Mouse (Mus musculus): ENCODE measurements at regions not wholly inside any gene's neighbourhood (a gene's known extent, or its start where the extent isn't known, plus 50 kb on each side); places are given as distances from the start of the nearest gene placed in this dataset.
A peak's percentile ranks its signal among the peaks of the same experiment; 100 is the strongest.

- peaks cover 6% of the 10 kb centered on the region for H3K4me1 ChIP-seq
- 0 out of 2 replicates have a peak, but pooled peaks cover 8% of the 10 kb centered on the region for H3K27me3 ChIP-seq (ENCODE audit: insufficient read depth, poor library complexity, severe bottlenecking)
- DNase-seq (ENCODE audit: low spot score), result no peak
- H3K4me3 ChIP-seq, result no peak overlapping the region
- peaks cover 5% of the 10 kb centered on the region for H3K9me3 ChIP-seq
- no peak overlapping the region for H3K27ac ChIP-seq
- no peaks in the 10 kb centered on the region for H3K36me3 ChIP-seq
- WGBS, result 76% methylated on average over 3 of the region's 3 CpGs
Observed at GRCm38 (mm10) chr3:52158788-52159260, 53.9 kb upstream of the Maml3 start.

GRCm38 (mm10) chr3:52161688-52162087, 56.8 kb upstream of the Maml3 start:
- Histone ChIP-seq H3K27ac (no peak overlapping the region), H3K36me3 (no peaks in the 10 kb centered on the region), H3K9me3 (no peaks in the 10 kb centered on the region), H3K4me3 (no peak overlapping the region), H3K27me3 (ENCODE audit: insufficient read depth, poor library complexity, severe bottlenecking) (peaks cover 12% of the 10 kb centered on the region; the same call in 1 of the 2 replicates), H3K4me1 (peaks cover 6% of the 10 kb centered on the region)
- peak; percentile 84 for DNase-seq (ENCODE audit: low spot score)
- WGBS, result 32% methylated on average over 3 of the region's 3 CpGs

GRCm38 (mm10) chr3:52163990-52164389, 59.1 kb upstream of the Maml3 start:
- Histone ChIP-seq H3K36me3 (no peaks in the 10 kb centered on the region), H3K9me3 (no peaks in the 10 kb centered on the region), H3K27me3 (ENCODE audit: insufficient read depth, poor library complexity, severe bottlenecking) (peaks cover 12% of the 10 kb centered on the region; the same call in 1 of the 2 replicates), H3K27ac (no peak overlapping the region), H3K4me3 (no peak overlapping the region), H3K4me1 (peaks cover 6% of the 10 kb centered on the region)
- DNase-seq (ENCODE audit: low spot score), result no peak
- 77% methylated on average over 16 of the region's 16 CpGs for WGBS

GRCm38 (mm10) chr3:52167420-52167819, 62.5 kb upstream of the Maml3 start:
- Histone ChIP-seq H3K27me3 (ENCODE audit: insufficient read depth, poor library complexity, severe bottlenecking) (peaks cover 4% of the 10 kb centered on the region; the same call in 1 of the 2 replicates), H3K4me3 (no peak overlapping the region), H3K9me3 (no peaks in the 10 kb centered on the region), H3K4me1 (no peaks in the 10 kb centered on the region; the same call in 1 of the 2 replicates), H3K27ac (no peak overlapping the region), H3K36me3 (no peaks in the 10 kb centered on the region)
- DNase-seq (ENCODE audit: low spot score), result no peak
- WGBS, result 92% methylated on average over 7 of the region's 7 CpGs

- H3K4me3 ChIP-seq, result no peak overlapping the region
- no peaks in the 10 kb centered on the region for H3K27me3 ChIP-seq (ENCODE audit: insufficient read depth, poor library complexity, severe bottlenecking)
- 88% methylated on average over 7 of the region's 7 CpGs for WGBS
- no peak overlapping the region for H3K27ac ChIP-seq
- no peak for DNase-seq (ENCODE audit: low spot score)
- no peaks in the 10 kb centered on the region; the same call in 1 of the 2 replicates for H3K4me1 ChIP-seq
- no peaks in the 10 kb centered on the region for H3K9me3 ChIP-seq
- no peaks in the 10 kb centered on the region for H3K36me3 ChIP-seq
Observed at GRCm38 (mm10) chr3:52170847-52171246, 66.0 kb upstream of the Maml3 start.

- no peaks in the 10 kb centered on the region; the same call in 1 of the 2 replicates for H3K4me1 ChIP-seq
- 93% methylated on average over 5 of the region's 5 CpGs for WGBS
Observed at GRCm38 (mm10) chr3:52171303-52171702, 66.4 kb upstream of the Maml3 start.

GRCm38 (mm10) chr3:52173490-52173889, 68.6 kb upstream of the Maml3 start:
- Histone ChIP-seq H3K27ac (no peak overlapping the region), H3K27me3 (ENCODE audit: insufficient read depth, poor library complexity, severe bottlenecking) (no peaks in the 10 kb centered on the region), H3K36me3 (no peaks in the 10 kb centered on the region), H3K4me1 (peaks cover 7% of the 10 kb centered on the region), H3K9me3 (no peaks in the 10 kb centered on the region), H3K4me3 (no peak overlapping the region)
- WGBS, result 93% methylated on average over 1 of the region's 1 CpGs
- DNase-seq (ENCODE audit: low spot score), result no peak

More at GRCm38 (mm10) chr3:52171303-52171702, 66.4 kb upstream of the Maml3 start:
- Histone ChIP-seq H3K27me3 (ENCODE audit: insufficient read depth, poor library complexity, severe bottlenecking) (no peaks in the 10 kb centered on the region), H3K36me3 (no peaks in the 10 kb centered on the region), H3K27ac (no peak overlapping the region), H3K4me3 (no peak overlapping the region), H3K9me3 (no peaks in the 10 kb centered on the region)
- no peak for DNase-seq (ENCODE audit: low spot score)

GRCm38 (mm10) chr3:52176108-52176507, 71.2 kb upstream of the Maml3 start:
- Histone ChIP-seq H3K9me3 (no peaks in the 10 kb centered on the region), H3K4me3 (no peak overlapping the region), H3K27ac (no peak overlapping the region), H3K36me3 (no peaks in the 10 kb centered on the region), H3K4me1 (peaks cover 33% of the 10 kb centered on the region), H3K27me3 (ENCODE audit: insufficient read depth, poor library complexity, severe bottlenecking) (no peaks in the 10 kb centered on the region)
- DNase-seq (ENCODE audit: low spot score), result no peak
- 84% methylated on average over 8 of the region's 8 CpGs for WGBS

- Histone ChIP-seq H3K9me3 (no peaks in the 10 kb centered on the region), H3K4me1 (peaks cover 41% of the 10 kb centered on the region), H3K4me3 (no peak overlapping the region), H3K27ac (peak overlapping the region; percentile 90), H3K36me3 (no peaks in the 10 kb centered on the region), H3K27me3 (ENCODE audit: insufficient read depth, poor library complexity, severe bottlenecking) (no peaks in the 10 kb centered on the region)
- 77% methylated on average over 9 of the region's 9 CpGs for WGBS
- no peak for DNase-seq (ENCODE audit: low spot score)
Observed at GRCm38 (mm10) chr3:52178851-52179250, 74.0 kb upstream of the Maml3 start.

- 3% methylated on average over 12 of the region's 12 CpGs for WGBS
- peak overlapping the region; percentile 29; the same call in 1 of the 2 replicates for H3K4me3 ChIP-seq
- peak overlapping the region; percentile 90 for H3K27ac ChIP-seq
- H3K9me3 ChIP-seq, result no peaks in the 10 kb centered on the region
- H3K36me3 ChIP-seq, result no peaks in the 10 kb centered on the region
- DNase-seq (ENCODE audit: low spot score), result peak; percentile 84
- peaks cover 41% of the 10 kb centered on the region for H3K4me1 ChIP-seq
- no peaks in the 10 kb centered on the region for H3K27me3 ChIP-seq (ENCODE audit: insufficient read depth, poor library complexity, severe bottlenecking)
Observed at GRCm38 (mm10) chr3:52179686-52180085, 74.8 kb upstream of the Maml3 start.

GRCm38 (mm10) chr3:52180306-52180705, 75.4 kb upstream of the Maml3 start:
- peak overlapping the region; percentile 90 for H3K27ac ChIP-seq
- H3K9me3 ChIP-seq, result no peaks in the 10 kb centered on the region
- peaks cover 41% of the 10 kb centered on the region for H3K4me1 ChIP-seq
- no peaks in the 10 kb centered on the region for H3K27me3 ChIP-seq (ENCODE audit: insufficient read depth, poor library complexity, severe bottlenecking)
- 53% methylated on average over 8 of the region's 8 CpGs for WGBS
- no peaks in the 10 kb centered on the region for H3K36me3 ChIP-seq
- no peak for DNase-seq (ENCODE audit: low spot score)
- no peak overlapping the region for H3K4me3 ChIP-seq

GRCm38 (mm10) chr3:52180785-52181184, 75.9 kb upstream of the Maml3 start:
- Histone ChIP-seq H3K36me3 (no peaks in the 10 kb centered on the region), H3K27me3 (ENCODE audit: insufficient read depth, poor library complexity, severe bottlenecking) (no peaks in the 10 kb centered on the region), H3K4me1 (peaks cover 41% of the 10 kb centered on the region), H3K27ac (peak overlapping the region; percentile 90), H3K9me3 (no peaks in the 10 kb centered on the region), H3K4me3 (no peak overlapping the region)
- DNase-seq (ENCODE audit: low spot score), result peak; percentile 94
- 34% methylated on average over 10 of the region's 10 CpGs for WGBS

- H3K36me3 ChIP-seq, result no peaks in the 10 kb centered on the region
- H3K4me3 ChIP-seq, result no peak overlapping the region
- H3K27ac ChIP-seq, result peak overlapping the region; percentile 90
- no peaks in the 10 kb centered on the region for H3K27me3 ChIP-seq (ENCODE audit: insufficient read depth, poor library complexity, severe bottlenecking)
- DNase-seq (ENCODE audit: low spot score), result no peak
- H3K4me1 ChIP-seq, result peaks cover 41% of the 10 kb centered on the region
- H3K9me3 ChIP-seq, result no peaks in the 10 kb centered on the region
- 88% methylated on average over 9 of the region's 9 CpGs for WGBS
Observed at GRCm38 (mm10) chr3:52181326-52182101, 76.6 kb upstream of the Maml3 start.

All from heart, embryonic 10.5 days (tissue).